Mouse (Mus musculus) testis, postnatal 14 days (tissue): ENCODE measurements around the gene Elmo1.

Experiments
- DNase-seq: peaks from one replicate; pipeline ENCODE4 v3.0.0; 2021; ENCODE audit warnings: low spot score

Elmo1 gene

GRCm38 (mm10) chr13:20320232-20320631 lies 229.8 kb downstream of the Elmo1 start:
- DNase-seq, result no peak

GRCm38 (mm10) chr13:20323478-20323877 lies 233.1 kb downstream of the Elmo1 start:
- DNase-seq, result no peak

GRCm38 (mm10) chr13:20327064-20327463 lies 236.7 kb downstream of the Elmo1 start:
- no peak for DNase-seq

- DNase-seq, result no peak
These were observed 237.6 kb downstream of the Elmo1 start for GRCm38 (mm10) chr13:20327975-20328374.

GRCm38 (mm10) chr13:20328672-20329071 lies 238.3 kb downstream of the Elmo1 start:
- no peak for DNase-seq

GRCm38 (mm10) chr13:20330954-20331353 lies 240.6 kb downstream of the Elmo1 start:
- no peak for DNase-seq

- DNase-seq, result no peak
These were observed 244.9 kb downstream of the Elmo1 start for GRCm38 (mm10) chr13:20335051-20335888.

GRCm38 (mm10) chr13:20335889-20336497 lies 245.6 kb downstream of the Elmo1 start:
- no peak for DNase-seq

GRCm38 (mm10) chr13:20342881-20343280 lies 252.5 kb downstream of the Elmo1 start:
- no peak for DNase-seq

- no peak for DNase-seq
These were observed 259.4 kb downstream of the Elmo1 start for GRCm38 (mm10) chr13:20349754-20350153.

GRCm38 (mm10) chr13:20352631-20353030 lies 262.2 kb downstream of the Elmo1 start:
- DNase-seq, result no peak

GRCm38 (mm10) chr13:20353862-20354603 lies 263.6 kb downstream of the Elmo1 start:
- DNase-seq, result no peak

- no peak for DNase-seq
These were observed 264.2 kb downstream of the Elmo1 start for GRCm38 (mm10) chr13:20354604-20354999.

GRCm38 (mm10) chr13:20362541-20362940 lies 272.1 kb downstream of the Elmo1 start:
- DNase-seq, result no peak

GRCm38 (mm10) chr13:20365828-20366593 lies 275.6 kb downstream of the Elmo1 start:
- no peak for DNase-seq

- DNase-seq, result no peak
These were observed 279.8 kb downstream of the Elmo1 start for GRCm38 (mm10) chr13:20370036-20370802.

- no peak for DNase-seq
These were observed 281.1 kb downstream of the Elmo1 start for GRCm38 (mm10) chr13:20371501-20371900.

GRCm38 (mm10) chr13:20372335-20372734 lies 281.9 kb downstream of the Elmo1 start:
- DNase-seq, result no peak

- no peak for DNase-seq
These were observed 288.5 kb downstream of the Elmo1 start for GRCm38 (mm10) chr13:20378869-20379268.

GRCm38 (mm10) chr13:20383875-20384274 lies 293.5 kb downstream of the Elmo1 start:
- DNase-seq, result peak; percentile 70

GRCm38 (mm10) chr13:20384846-20385245 lies 294.4 kb downstream of the Elmo1 start:
- no peak for DNase-seq
